Mouse (Mus musculus): ENCODE data around the gene P2rx6.
A peak's percentile ranks its signal among the peaks of the same experiment; 100 is the strongest.
"Not testable (repeated sequence)": the region's sequence is repeated elsewhere in the genome, so short reads cannot be mapped to it uniquely, and the experiment has no call there.

Gene P2rx6

GRCm38 (mm10) chr16:17561128-17561750, 446 bp upstream of the P2rx6 start, which contains the start of gene Lrrc74b:
Lrrc74b (minus strand) TSS chr16:17561247.
- DNase-seq (ENCODE audit: low spot score): no peak

- no peak for DNase-seq (ENCODE audit: low spot score)
Measured at GRCm38 (mm10) chr16:17563580-17563979, 1.9 kb downstream of the P2rx6 start.

- no peak for DNase-seq (ENCODE audit: low spot score)
Measured at GRCm38 (mm10) chr16:17564221-17564620, 2.5 kb downstream of the P2rx6 start.

- DNase-seq (ENCODE audit: low spot score): no peak
Measured at GRCm38 (mm10) chr16:17564771-17565170, 3.1 kb downstream of the P2rx6 start.

- DNase-seq (ENCODE audit: low spot score): no peak
Measured at GRCm38 (mm10) chr16:17566186-17566585, 4.5 kb downstream of the P2rx6 start.

GRCm38 (mm10) chr16:17575870-17576824, 14.5 kb downstream of the P2rx6 start:
- DNase-seq (ENCODE audit: low spot score): no peak

- DNase-seq (ENCODE audit: low spot score): no peak
Measured at GRCm38 (mm10) chr16:17576825-17577215, 15.1 kb downstream of the P2rx6 start.

GRCm38 (mm10) chr16:17583064-17583463, 21.4 kb downstream of the P2rx6 start, which contains the start of gene Slc7a4:
Slc7a4 (minus strand) TSS chr16:17583214.
- no peak for DNase-seq (ENCODE audit: low spot score)

- DNase-seq (ENCODE audit: low spot score): no peak
Measured at GRCm38 (mm10) chr16:17584555-17584954, 22.9 kb downstream of the P2rx6 start.

- DNase-seq (ENCODE audit: low spot score): no peak
Measured at GRCm38 (mm10) chr16:17590731-17591130, 29.0 kb downstream of the P2rx6 start.

- DNase-seq (ENCODE audit: low spot score): no peak
Measured at GRCm38 (mm10) chr16:17600944-17601562, 39.4 kb downstream of the P2rx6 start.

GRCm38 (mm10) chr16:17604941-17605340, 43.3 kb downstream of the P2rx6 start:
- no peak for DNase-seq (ENCODE audit: low spot score)

- no peak for DNase-seq (ENCODE audit: low spot score)
Measured at GRCm38 (mm10) chr16:17605684-17606083, 44.0 kb downstream of the P2rx6 start.

- DNase-seq (ENCODE audit: low spot score): no peak
Measured at GRCm38 (mm10) chr16:17611383-17611782, 49.7 kb downstream of the P2rx6 start.

- DNase-seq (ENCODE audit: low spot score): not testable (repeated sequence)
Measured at GRCm38 (mm10) chr16:17614740-17615139, 53.1 kb downstream of the P2rx6 start.

GRCm38 (mm10) chr16:17616212-17616611, 54.5 kb downstream of the P2rx6 start:
- no peak for DNase-seq (ENCODE audit: low spot score)

GRCm38 (mm10) chr16:17617922-17618565, 56.4 kb downstream of the P2rx6 start:
- peak; percentile 61 for DNase-seq (ENCODE audit: low spot score)

GRCm38 (mm10) chr16:17619198-17620105, 57.8 kb downstream of the P2rx6 start, which contains the start of gene Smpd4:
Smpd4 (plus strand) TSS chr16:17619354.
- peak; percentile 93 for DNase-seq (ENCODE audit: low spot score)

- no peak for DNase-seq (ENCODE audit: low spot score)
Measured at GRCm38 (mm10) chr16:17621936-17622335, 60.3 kb downstream of the P2rx6 start.

GRCm38 (mm10) chr16:17625488-17626268, 64.0 kb downstream of the P2rx6 start:
- no peak for DNase-seq (ENCODE audit: low spot score)
